Mouse (Mus musculus) heart, postnatal 4 days (tissue): ENCODE measurements around the gene B230217C12Rik. TPM values are rescaled to one million over a fixed set of nuclear protein-coding genes. Genes with fewer than 3 reads are reported as not detected.
A peak's percentile ranks its signal among the peaks of the same experiment; 100 is the strongest.
"Not testable (repeated sequence)": the region's sequence is repeated elsewhere in the genome, so short reads cannot be mapped to it uniquely, and the experiment has no call there.

Source experiments
- DNase-seq: peaks from one replicate; pipeline ENCODE4 v3.0.0; 2021
- total RNA-seq, 2 experiments: library from RNA; stranded (reverse); gene quantifications; 2 replicates each; pipeline ENCODE4 v1.2.3; 2021

B230217C12Rik gene
- total RNA-seq, 2 experiments from 2014 or later, result 0.77 to 0.79 TPM

DNA sequence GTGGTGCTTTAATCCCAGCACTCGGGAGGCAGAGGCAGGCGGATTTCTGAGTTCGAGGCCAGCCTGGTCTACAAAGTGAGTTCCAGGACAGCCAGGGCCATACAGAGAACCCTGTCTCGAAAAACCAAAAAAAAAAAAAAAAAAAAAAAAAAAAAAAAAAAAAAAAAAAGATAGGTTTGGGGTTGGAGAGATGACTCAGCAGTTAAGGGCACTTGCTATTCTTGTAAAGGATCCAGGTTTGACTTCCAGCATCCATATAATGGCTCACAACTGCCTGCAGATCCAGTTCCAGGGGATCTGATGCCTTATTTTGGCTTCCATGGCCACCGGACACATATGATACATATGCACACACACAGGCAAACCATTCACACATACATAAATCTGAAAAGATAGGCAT lies 31.8 kb downstream of the B230217C12Rik start:
- DNase-seq, result not testable (repeated sequence)

DNA sequence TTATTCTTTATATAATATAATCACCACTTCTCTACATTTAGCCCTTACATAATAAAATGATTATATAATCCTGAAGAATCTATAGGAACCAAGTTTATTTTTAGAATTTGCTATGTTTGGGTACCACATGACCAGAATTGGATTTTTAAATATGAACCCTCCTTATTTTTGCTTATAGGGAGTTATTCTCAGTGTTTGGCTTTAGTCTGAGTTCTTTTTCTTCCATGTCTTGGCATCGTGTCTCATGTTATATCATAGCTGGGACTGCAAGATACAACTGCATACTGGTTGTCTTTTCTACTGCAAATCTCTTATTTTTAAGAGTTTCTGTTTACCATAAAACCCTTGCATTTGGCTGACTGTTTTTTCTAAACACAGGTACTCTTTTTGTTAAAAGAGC lies 33.8 kb downstream of the B230217C12Rik start:
- DNase-seq, result no peak

DNA sequence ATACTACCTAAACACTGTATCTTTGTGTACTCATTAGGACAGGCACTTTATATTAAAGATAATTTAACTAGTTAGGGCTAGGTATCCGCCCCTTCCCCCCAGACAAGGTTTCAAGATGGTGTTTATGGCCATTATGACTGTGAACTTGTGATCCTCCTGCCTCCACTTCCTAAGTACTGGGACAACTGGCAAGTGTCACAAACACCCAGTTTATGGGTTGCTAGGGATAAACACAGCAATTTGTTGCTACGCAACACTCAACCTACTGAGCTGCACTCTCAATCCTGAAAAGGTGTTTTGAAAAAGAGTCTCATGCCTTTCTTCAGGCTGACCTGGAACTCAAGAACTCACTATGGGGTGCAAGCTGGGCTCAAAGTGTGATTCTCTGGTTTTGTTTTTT lies 36.8 kb downstream of the B230217C12Rik start:
- DNase-seq, result no peak

DNA sequence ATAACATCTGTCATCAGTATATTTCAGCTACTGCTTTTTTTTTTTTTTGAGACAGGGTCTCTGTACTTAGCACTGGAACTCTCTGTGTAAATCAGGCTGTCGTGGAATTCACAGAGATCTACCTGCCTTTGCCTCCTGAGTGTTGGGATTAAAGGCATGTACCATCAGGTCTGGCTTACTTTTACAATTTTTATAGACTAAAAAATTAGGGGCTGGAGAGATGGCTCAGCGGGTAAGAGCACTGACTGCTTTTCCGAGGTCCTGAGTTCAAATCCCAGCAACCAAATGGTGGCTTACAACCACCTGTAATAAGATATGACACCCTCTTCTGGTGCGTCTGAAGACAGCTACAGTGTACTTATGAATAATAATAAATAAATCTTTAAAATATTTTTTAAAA lies 39.8 kb downstream of the B230217C12Rik start:
- no peak for DNase-seq

DNA sequence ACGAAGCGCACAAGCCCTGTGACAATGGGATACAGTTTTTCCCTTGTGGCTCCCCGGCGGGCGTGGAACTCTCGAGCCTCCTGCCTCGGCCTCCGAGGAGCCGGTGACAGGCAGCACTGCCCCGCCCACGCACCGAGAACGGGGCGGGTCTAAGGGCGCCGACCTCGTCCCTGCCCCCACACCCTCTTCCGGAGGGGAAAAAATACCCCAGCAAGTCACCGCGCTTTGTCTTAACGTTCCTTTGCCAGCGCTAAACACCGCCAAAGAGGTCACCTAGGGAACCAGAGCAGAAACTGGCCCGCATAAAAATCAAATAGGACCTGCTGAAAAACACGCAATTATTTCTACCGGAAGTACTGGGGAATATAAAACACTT lies 43.0 kb downstream of the B230217C12Rik start:
- DNase-seq, result peak; percentile 75

DNA sequence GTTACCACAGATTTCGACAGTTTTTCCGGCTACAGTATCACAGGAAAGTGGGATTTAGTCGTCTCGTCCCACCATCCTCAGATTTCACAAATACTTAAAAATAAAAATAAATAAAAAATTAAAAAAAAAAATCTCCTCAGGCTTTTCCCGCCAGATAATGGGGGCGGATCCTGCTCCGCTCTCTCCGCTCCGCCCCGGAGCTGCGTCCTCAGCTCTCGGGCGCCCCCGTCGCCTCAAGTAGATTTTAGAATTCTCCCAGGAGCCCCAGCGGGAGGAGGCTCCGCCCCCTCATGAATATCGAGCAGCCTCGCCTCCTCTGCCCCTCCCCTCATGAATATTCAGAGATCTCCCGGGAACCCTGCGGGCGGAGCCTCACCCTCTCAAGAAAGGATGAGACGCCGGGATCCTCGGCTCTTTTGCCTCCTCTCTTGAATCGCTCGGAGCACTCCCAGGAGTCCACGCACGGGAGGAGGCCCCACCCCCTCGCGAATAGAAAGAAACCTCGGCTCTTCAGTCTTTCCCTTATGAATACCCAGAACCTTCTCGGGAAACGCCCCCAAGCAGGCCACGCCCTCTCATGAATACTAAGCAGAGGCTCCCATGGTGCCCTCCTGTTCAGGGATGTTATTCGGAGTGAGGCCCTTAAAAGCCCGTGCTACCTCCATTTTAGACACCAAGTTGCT lies 43.5 kb downstream of the B230217C12Rik start, which contains the start of gene Fbxo47:
Gene Fbxo47 (minus strand): TSS at position 237 of the 683 bp plus-strand sequence.
- DNase-seq, result peak; percentile 97

DNA sequence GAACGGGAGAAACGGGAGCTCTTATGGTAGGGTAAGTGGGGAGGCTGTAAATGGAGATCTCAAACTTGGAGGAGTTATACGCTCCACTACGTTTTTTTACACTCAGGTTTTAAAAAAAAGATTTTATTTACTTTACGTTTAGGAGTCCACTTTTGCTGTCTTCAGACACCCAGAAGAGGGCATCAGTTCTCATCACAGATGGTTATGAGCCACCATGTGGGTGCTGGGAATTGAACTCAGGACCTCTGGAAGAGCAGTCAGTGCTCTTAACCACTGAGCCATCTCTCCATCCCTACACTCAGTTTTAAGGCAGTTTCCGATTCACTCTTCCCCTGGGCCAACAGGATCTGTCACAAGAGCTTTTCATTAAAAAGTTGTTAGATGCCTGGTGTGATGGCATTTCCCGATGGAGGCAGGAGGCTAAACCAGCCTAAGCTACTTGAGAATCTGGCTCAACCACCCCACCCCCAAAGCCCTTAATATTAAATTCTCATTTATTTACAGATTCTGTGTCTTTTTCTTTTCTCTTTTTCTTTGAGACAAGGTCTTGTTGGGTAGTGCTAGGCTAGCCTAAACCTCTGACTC lies 44.1 kb downstream of the B230217C12Rik start:
- no peak for DNase-seq

DNA sequence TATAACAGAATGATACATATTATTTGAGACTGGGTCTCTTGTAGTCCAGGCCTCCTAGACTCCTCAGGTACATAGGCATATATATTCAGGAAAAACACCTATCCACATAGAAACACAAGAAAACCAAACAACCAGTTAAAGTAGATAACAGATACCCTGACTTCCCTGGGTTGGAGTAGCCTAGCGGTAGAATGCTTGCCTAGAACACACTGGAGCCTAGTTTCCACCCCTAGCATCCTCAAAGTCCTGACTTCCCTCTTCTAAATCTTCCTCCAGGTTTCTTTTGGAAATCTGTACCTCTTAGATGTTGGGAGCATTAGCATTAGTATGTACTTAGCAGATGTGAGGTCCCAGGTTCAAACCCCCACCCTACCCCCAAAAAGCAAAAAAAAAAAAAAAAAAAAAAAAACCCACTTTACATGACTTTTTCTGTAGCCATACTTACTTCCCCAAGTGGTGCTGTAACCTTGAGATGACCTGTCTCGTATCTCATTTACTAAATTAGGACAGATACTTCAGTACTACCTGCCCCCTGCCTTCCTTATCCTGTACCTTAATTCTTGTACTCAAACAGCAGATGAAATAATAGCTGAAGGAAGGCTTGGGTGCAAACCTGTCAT lies 44.8 kb downstream of the B230217C12Rik start:
- DNase-seq, result no peak

DNA sequence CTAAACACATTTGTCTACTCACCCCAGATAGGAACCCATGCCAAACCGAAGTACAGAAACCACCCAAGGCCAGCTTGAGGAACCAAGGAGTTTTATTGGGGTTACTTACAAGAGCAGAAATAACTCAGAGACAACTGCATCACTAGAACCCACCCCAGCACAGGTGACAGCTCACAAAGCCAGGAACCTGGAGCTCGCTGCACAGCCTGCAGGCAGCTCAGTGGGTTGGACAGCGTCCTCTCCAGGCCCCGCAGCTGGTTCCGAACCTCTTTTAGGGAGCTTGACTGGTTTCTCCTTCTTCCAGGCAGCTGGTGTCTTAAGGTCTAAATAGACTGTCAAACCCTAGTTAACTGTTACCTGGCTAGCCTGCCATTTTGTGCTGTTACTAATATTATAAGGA lies 51.2 kb downstream of the B230217C12Rik start:
- DNase-seq, result no peak

Other genes starting within 250 kb of the B230217C12Rik start
- 1 to 10 TPM; 1.4 TPM for gene Epop, start 211.1 kb upstream of the B230217C12Rik start, total RNA-seq
- gene Mllt6, start 177.4 kb upstream of the B230217C12Rik start, total RNA-seq, result 10 to 100 TPM; 50.2 to 51.1 TPM
- gene Cisd3, start 155.0 kb upstream of the B230217C12Rik start, total RNA-seq, result 10 to 100 TPM; 96.7 to 98.0 TPM
- 10 to 100 TPM; 31.3 to 31.8 TPM for gene Pcgf2, start 140.3 kb upstream of the B230217C12Rik start, total RNA-seq
- 100 to 1,000 TPM; 186 to 196 TPM for gene Psmb3, start 137.4 kb upstream of the B230217C12Rik start, total RNA-seq
- 10 to 100 TPM; 19.8 to 21.5 TPM for gene Pip4k2b, start 96.1 kb upstream of the B230217C12Rik start, total RNA-seq
- 10 to 100 TPM; 10.8 to 11.7 TPM for gene Cwc25, start 74.2 kb upstream of the B230217C12Rik start, total RNA-seq
- under 1 TPM in 1 of 2 experiments, not detected in 1; 0.45 TPM for gene 1700001P01Rik, start 64.9 kb upstream of the B230217C12Rik start, total RNA-seq
- gene Rpl23, start 58.3 kb upstream of the B230217C12Rik start, total RNA-seq, result 100 to 1,000 TPM; 738 to 764 TPM
- gene Lasp1, start 41.8 kb upstream of the B230217C12Rik start, total RNA-seq, result 10 to 100 TPM; 73.3 to 74.4 TPM
- gene Fbxo47, start 43.4 kb downstream of the B230217C12Rik start, total RNA-seq, result 1 to 10 TPM in 1 of 2 experiments, under 1 TPM in 1; 0.79 to 1.2 TPM
- gene Plxdc1, start 145.7 kb downstream of the B230217C12Rik start, total RNA-seq, result 1 to 10 TPM; 3.4 to 4.2 TPM
- gene Arl5c, start 155.4 kb downstream of the B230217C12Rik start, total RNA-seq, result 1 to 10 TPM; 1.6 TPM
- 1 to 10 TPM; 7.4 to 7.5 TPM for gene Cacnb1, start 182.3 kb downstream of the B230217C12Rik start, total RNA-seq
- 100 to 1,000 TPM; 795 to 849 TPM for gene Rpl19, start 185.9 kb downstream of the B230217C12Rik start, total RNA-seq
- gene Stac2, start 212.7 kb downstream of the B230217C12Rik start, total RNA-seq, result under 1 TPM; 0.64 to 0.81 TPM